Mouse (Mus musculus): ENCODE data around the gene Cntnap2.
A peak's percentile ranks its signal among the peaks of the same experiment; 100 is the strongest.

The Cntnap2 gene

GRCm38 (mm10) chr6:46705926-46706325 lies 1646.8 kb downstream of the Cntnap2 start:
- DNase-seq, result no peak

- no peak for DNase-seq
Observed at GRCm38 (mm10) chr6:46716576-46716975, 1657.4 kb downstream of the Cntnap2 start.

GRCm38 (mm10) chr6:46733794-46734193 lies 1674.6 kb downstream of the Cntnap2 start:
- no peak for DNase-seq

- DNase-seq, result no peak
Observed at GRCm38 (mm10) chr6:46748448-46748847, 1689.3 kb downstream of the Cntnap2 start.

DNA sequence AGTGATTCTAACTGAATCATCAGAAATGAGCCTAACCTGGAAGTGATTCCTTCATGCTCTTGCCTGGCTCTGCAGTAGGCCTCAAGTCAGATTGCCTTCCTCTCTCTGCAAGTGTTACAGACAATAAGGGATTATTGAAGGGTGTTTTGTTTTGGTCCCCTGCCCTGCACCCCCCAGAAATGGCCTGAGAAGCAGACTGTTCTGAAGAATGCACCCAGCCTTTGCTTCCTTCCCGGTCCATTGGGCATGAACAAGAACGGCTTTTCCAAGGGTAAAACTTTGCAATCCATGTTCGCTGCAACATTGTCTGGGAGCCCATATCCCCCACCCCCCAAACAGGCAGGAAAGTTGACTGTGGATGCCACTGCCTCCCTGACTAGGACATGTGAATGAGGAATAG lies 1704.3 kb downstream of the Cntnap2 start:
- no peak for DNase-seq

DNA sequence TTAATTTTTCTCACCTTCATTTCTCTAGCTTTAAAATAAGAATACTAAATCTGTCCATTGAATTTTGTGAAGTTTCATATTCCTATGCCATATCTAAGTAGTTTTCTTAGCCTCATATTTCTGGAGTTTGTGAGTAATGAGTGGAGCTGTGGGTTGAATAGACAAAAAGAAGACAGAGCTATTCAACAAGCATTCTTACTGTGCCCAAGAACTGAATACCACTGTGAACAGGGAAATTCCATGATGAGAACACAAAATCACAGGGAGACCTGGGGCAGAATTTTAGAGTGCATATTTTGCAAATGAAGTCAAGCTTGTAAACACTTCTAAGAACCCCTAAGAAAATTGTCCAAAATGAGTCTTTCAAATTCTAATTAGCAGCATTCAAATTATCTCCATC lies 1715.4 kb downstream of the Cntnap2 start:
- no peak for DNase-seq

- no peak for DNase-seq
Observed at GRCm38 (mm10) chr6:46802264-46803110, 1743.3 kb downstream of the Cntnap2 start.

GRCm38 (mm10) chr6:46856635-46857034 lies 1797.5 kb downstream of the Cntnap2 start:
- no peak for DNase-seq

DNA sequence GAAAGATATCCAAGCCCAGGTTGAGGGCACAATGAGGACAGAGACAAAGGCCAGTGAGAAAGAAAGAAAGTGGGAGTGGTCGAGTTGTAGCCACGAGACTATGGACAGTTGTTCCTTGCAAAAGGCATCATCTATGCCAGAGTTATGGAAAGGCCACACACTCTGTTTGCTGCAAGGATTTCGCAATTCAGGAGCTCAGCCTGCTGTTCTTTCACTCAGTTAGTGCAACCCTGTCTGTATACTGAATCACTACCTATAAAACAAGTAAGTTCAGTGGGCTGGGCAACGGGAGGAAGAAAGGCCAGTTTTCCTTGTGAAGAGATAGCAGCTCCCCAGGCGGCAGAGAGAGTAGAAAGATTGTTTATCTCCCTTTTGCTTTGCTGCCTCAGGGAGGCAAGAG lies 1801.9 kb downstream of the Cntnap2 start:
- no peak for DNase-seq

DNA sequence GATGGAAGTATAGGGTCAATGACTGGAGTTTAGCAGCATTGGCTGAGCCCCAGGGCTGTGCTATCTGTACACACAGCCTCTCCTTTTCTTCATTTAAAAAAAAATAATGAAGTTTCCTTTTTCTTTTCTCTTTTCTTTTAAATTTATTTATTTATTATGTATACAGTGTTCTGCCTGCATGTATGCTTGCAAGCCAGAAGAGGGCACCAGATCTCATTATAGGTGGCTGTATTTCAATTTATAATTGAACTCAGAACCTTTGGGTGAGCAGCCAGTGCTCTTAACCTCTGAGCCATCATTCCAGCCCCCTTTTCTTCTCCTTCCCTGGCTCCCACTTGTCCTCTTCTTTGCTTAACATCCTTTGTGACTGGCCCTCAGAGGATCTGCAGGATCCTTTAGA lies 1807.2 kb downstream of the Cntnap2 start:
- no peak for DNase-seq

- no peak for DNase-seq
Observed at GRCm38 (mm10) chr6:46886230-46886629, 1827.1 kb downstream of the Cntnap2 start.

- no peak for DNase-seq
Observed at GRCm38 (mm10) chr6:46909167-46909566, 1850.0 kb downstream of the Cntnap2 start.

DNA sequence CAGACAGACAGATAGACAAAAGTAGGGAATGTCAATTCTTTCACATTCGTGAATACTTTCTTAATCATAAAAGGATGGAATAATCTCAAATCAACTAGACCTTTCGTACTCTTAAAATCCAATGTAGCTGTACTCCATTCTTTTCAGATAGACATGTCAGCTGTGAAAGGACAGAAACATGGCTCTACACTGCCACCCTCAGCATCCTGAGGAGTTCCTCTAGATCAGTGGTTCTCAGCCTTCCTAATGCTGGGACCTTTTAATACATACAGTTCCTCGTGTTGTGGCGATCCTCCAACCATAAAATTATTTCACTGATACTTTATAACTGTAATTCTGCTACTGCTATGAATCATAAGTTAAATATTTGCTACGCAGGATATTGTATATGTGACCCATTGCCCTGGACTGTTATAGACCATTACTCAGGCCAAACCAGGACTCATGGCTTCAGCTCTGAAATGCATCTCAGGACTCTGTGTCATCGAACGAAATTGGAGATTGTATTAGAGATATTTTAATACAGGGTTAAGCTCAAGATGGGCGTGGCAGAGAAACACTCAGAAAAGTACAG lies 1859.6 kb downstream of the Cntnap2 start:
- no peak for DNase-seq

- no peak for DNase-seq
Observed at GRCm38 (mm10) chr6:46919973-46920372, 1860.8 kb downstream of the Cntnap2 start.

GRCm38 (mm10) chr6:46924709-46925108 lies 1865.6 kb downstream of the Cntnap2 start:
- no peak for DNase-seq

GRCm38 (mm10) chr6:46945703-46946102 lies 1886.5 kb downstream of the Cntnap2 start:
- no peak for DNase-seq

DNA sequence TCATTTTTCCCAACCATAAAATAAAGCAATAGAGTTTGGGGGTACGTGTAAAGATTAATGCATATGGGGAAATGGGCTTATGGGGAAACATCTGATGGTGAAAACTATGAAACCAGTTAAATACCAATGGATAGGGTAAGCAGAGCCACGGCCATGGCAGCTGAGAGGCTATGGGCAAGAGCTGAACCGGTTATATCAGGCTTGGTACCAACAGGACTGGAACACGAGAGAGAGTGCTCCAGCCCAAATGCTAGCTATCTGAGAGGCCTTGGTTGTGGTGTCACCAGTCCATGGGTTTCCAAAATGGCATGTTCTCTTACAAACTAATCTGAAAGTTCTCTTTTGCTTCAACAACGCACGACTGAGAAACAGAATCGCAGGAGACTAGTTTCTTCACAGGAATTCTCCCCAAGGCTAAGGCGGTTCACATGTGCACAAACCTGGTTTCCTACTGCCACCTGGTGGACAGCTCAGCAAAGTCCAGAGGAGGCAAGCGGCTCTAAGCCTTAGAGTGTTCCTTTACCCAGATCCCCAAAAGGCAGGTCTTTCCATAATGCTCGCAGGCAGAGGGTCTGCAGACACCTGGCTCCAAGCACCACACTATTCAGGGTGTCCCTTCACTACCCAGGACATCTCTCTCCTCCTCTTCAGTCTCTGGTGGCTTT lies 1902.0 kb downstream of the Cntnap2 start:
- DNase-seq, result peak; percentile 23

DNA sequence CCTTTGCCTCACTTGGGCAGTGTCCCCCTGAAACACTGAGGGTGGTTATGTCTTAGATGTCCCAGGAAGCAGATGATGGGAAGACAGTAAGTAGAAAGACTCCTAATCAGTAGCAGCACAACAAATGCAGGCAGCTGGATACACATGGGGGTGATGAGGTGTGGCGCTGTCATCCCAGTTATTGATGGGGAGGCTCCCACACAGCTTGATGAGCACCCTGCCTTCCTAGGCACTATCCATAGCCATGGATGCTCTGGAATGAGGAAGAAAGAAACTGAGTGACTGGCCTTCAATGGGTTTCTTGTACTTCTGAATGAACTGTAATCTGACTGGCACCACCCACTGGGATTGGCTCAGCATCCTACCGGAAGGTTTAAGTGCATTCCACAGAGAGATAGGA lies 1904.1 kb downstream of the Cntnap2 start:
- no peak for DNase-seq

- DNase-seq, result no peak
Observed at GRCm38 (mm10) chr6:46963693-46964092, 1904.5 kb downstream of the Cntnap2 start.

DNA sequence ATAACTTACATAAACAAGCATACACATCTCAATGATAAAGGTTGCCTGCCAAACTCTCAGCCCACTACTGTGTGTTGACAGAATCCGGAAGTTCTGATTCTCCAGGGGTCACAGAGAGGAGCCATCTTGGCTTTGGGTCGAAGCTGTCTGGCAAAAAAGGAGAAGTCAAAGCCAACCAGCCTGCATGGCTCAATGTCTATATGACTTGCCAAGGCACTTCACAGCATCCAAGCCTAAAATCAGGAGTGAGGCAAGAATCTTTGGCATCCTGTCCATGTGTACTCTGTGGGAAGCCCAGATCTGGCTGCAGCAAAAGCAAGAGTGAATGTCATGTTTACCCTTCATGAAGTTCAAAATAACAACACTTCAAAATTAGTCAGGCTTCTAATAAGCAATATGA lies 1913.5 kb downstream of the Cntnap2 start:
- no peak for DNase-seq

DNA sequence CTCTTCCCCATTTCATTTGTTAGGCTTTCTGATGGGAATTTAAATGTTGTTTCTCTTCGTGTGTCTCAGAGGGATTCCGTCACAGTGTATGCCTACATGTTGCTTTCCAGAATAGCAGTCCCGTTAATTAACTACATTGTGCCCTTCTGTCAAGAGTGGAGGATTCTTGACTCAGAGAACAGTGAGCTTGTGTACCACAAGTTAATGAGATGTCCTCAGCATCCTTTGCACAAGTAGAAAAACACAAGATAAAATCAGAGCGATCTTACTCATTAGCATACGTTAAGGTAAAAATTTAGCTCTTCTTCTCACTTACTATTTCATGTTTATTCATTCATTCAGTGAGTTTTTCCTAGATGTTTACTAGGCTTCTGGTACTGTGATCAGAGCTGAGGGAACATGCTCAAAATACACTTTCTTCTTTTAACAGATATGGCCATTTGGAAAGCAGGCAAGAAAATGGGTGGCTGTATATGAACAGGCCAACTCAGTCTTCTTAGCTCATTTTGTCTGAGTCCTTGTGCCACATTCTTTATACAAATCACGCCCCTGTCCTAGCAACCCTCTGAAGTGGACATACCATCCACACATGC lies 1936.9 kb downstream of the Cntnap2 start:
- no peak for DNase-seq

GRCm38 (mm10) chr6:47004430-47004829 lies 1945.3 kb downstream of the Cntnap2 start:
- DNase-seq, result no peak

GRCm38 (mm10) chr6:47012933-47013332 lies 1953.8 kb downstream of the Cntnap2 start:
- DNase-seq, result no peak

- peak; percentile 66 for DNase-seq
Observed at GRCm38 (mm10) chr6:47013535-47013934, 1954.4 kb downstream of the Cntnap2 start.
